Mouse (Mus musculus) bone marrow, adult 2 months (tissue): ENCODE measurements at regions not wholly inside any gene's neighbourhood (a gene's known extent, or its start where the extent isn't known, plus 50 kb on each side); places are given as distances from the start of the nearest gene placed in this dataset.

Experiments
- CTCF ChIP-seq: fragments of 200-500 bp; IDR thresholded peaks from 2 replicates; pipeline ENCODE4 v1.5.1; 2011; ENCODE audit warnings: low read length, control low read depth; ENCODE audit not compliant: control insufficient read depth, insufficient read depth
- POLR2A ChIP-seq: fragments of 200-500 bp; IDR thresholded peaks from 2 replicates; pipeline ENCODE4 v1.6.1; 2011; ENCODE audit warnings: low read depth, mild to moderate bottlenecking, control low read depth, low read length, borderline replicate concordance; ENCODE audit not compliant: control insufficient read depth

- TF ChIP-seq CTCF = no peak
- no peak for TF ChIP-seq POLR2A
These were observed 52.0 kb upstream of the Mgat5 start for GRCm38 (mm10) chr1:127152840-127153239.
